Mouse (Mus musculus) midbrain, embryonic 11.5 days (tissue): ENCODE data around the gene Acbd4. TPM values are rescaled to one million over a fixed set of nuclear protein-coding genes. Genes with fewer than 3 reads are reported as not detected.

Experiments
- ATAC-seq: fragments of 200-750 bp; cut with Nextera tagmentation; 2 replicates; pipeline ENCODE4 v1.8.0; 2017; ENCODE audit warnings: moderate TSS enrichment, moderate library complexity; ENCODE audit not compliant: low FRiP score
- DNase-seq: peaks from one replicate; pipeline ENCODE4 v3.0.0; 2015; ENCODE audit warnings: low spot score; ENCODE audit errors: missing footprints
- H3K27ac ChIP-seq: fragments of 300-500 bp; sonication (generic); 2 replicates; pipeline ENCODE4 v1.5.1; 2014; ENCODE audit warnings: low read depth, low read length
- H3K27me3 ChIP-seq: fragments of 300-500 bp; sonication (generic); 2 replicates; pipeline ENCODE4 v1.6.1; 2014; ENCODE audit warnings: mild to moderate bottlenecking, low read length, moderate library complexity, mixed read lengths; ENCODE audit not compliant: control insufficient read depth, insufficient read depth
- H3K36me3 ChIP-seq: fragments of 300-500 bp; sonication (generic); 2 replicates; pipeline ENCODE4 v1.6.1; 2014; ENCODE audit warnings: mild to moderate bottlenecking, low read length, moderate library complexity, mixed read lengths; ENCODE audit not compliant: control insufficient read depth, insufficient read depth
- H3K4me1 ChIP-seq: fragments of 300-500 bp; sonication (generic); 2 replicates; pipeline ENCODE4 v1.6.1; 2014; ENCODE audit warnings: low read length; ENCODE audit not compliant: control insufficient read depth, insufficient read depth
- H3K4me2 ChIP-seq: fragments of 300-500 bp; sonication (generic); 2 replicates; pipeline ENCODE4 v1.6.1; 2014; ENCODE audit warnings: mild to moderate bottlenecking, moderate library complexity
- H3K4me3 ChIP-seq: fragments of 300-500 bp; sonication (generic); 2 replicates; pipeline ENCODE4 v1.5.1; 2014; ENCODE audit warnings: low read depth, low read length
- H3K9ac ChIP-seq: fragments of 300-500 bp; sonication (generic); 2 replicates; pipeline ENCODE4 v1.6.1; 2014; ENCODE audit warnings: low read length
- H3K9me3 ChIP-seq: fragments of 300-500 bp; sonication (generic); 2 replicates; pipeline ENCODE4 v1.6.1; 2016; ENCODE audit warnings: low read length; ENCODE audit not compliant: control insufficient read depth
- WGBS: fragments of 180-500 bp; shearing (Covaris S2); extraction: QIAGEN DNeasy Blood & Tissue Kit; methylation state at CpG from one replicate; pipeline ENCODE4 v1.1.7; 2014; 5-methylcytosine and 5-hydroxymethylcytosine counted together
- polyA plus RNA-seq: library from polyadenylated mRNA; unstranded; fragments of >200 nt; fragmentation: Nextera tagmentation; extraction: Ambion mirVana; gene quantifications from 2 replicates; pipeline ENCODE4 v1.2.1, GENCODE M21; 2014

The Acbd4 gene
- polyA plus RNA-seq, 1 experiment from 2014 or later: 10.5 TPM

- WGBS: 19% methylated on average over 22 of the region's 22 CpGs
- no peak for ATAC-seq
- DNase-seq: peak; percentile 91
- H3K4me2 ChIP-seq: peak overlapping the region; percentile 25; the same call in 1 of the 2 replicates
- 0 out of 2 replicates have a peak overlapping the region, but pooled peaks have one; percentile 9 for H3K9ac ChIP-seq
- no peaks in the 10 kb centered on the region for H3K36me3 ChIP-seq
- no peaks in the 10 kb centered on the region for H3K9me3 ChIP-seq
- no peak overlapping the region for H3K4me3 ChIP-seq
- H3K27me3 ChIP-seq: peaks cover 31% of the 10 kb centered on the region
- no peak overlapping the region for H3K27ac ChIP-seq
- H3K4me1 ChIP-seq: peaks cover 16% of the 10 kb centered on the region
Measured at GRCm38 (mm10) chr11:103096979-103097894, 4.2 kb upstream of the Acbd4 start.

GRCm38 (mm10) chr11:103098531-103099190, 2.8 kb upstream of the Acbd4 start:
- DNase-seq (no peak), ATAC-seq (no peak)
- Histone ChIP-seq H3K9ac (peak overlapping the region; percentile 9; the same call in 1 of the 2 replicates), H3K27me3 (peaks cover 32% of the 10 kb centered on the region), H3K4me1 (peaks cover 20% of the 10 kb centered on the region), H3K36me3 (no peaks in the 10 kb centered on the region), H3K27ac (no peak overlapping the region), H3K4me3 (no peak overlapping the region), H3K9me3 (no peaks in the 10 kb centered on the region), H3K4me2 (no peak overlapping the region)
- 70% methylated on average over 11 of the region's 11 CpGs for WGBS

- Histone ChIP-seq H3K9me3 (no peaks in the 10 kb centered on the region), H3K36me3 (no peaks in the 10 kb centered on the region), H3K9ac (no peak overlapping the region), H3K27me3 (peaks cover 32% of the 10 kb centered on the region), H3K4me2 (no peak overlapping the region), H3K4me3 (no peak overlapping the region), H3K27ac (no peak overlapping the region), H3K4me1 (peaks cover 20% of the 10 kb centered on the region)
- DNase-seq: no peak
- ATAC-seq: no peak
- WGBS: 51% methylated on average over 12 of the region's 12 CpGs
Measured at GRCm38 (mm10) chr11:103099352-103099940, 2.0 kb upstream of the Acbd4 start.

- H3K9ac ChIP-seq: no peak overlapping the region
- H3K27ac ChIP-seq: no peak overlapping the region
- 72% methylated on average over 8 of the region's 8 CpGs for WGBS
- no peak overlapping the region for H3K4me3 ChIP-seq
- no peaks in the 10 kb centered on the region for H3K36me3 ChIP-seq
- peaks cover 20% of the 10 kb centered on the region for H3K4me1 ChIP-seq
- no peak overlapping the region for H3K4me2 ChIP-seq
- H3K27me3 ChIP-seq: peaks cover 32% of the 10 kb centered on the region
- ATAC-seq (no peak), DNase-seq (no peak)
- no peaks in the 10 kb centered on the region for H3K9me3 ChIP-seq
Measured at GRCm38 (mm10) chr11:103100361-103100760, 1.1 kb upstream of the Acbd4 start.

GRCm38 (mm10) chr11:103101866-103102501, 502 bp downstream of the Acbd4 start:
- H3K36me3 ChIP-seq: no peaks in the 10 kb centered on the region
- peak overlapping the region; percentile 47 for H3K4me3 ChIP-seq
- peaks cover 20% of the 10 kb centered on the region for H3K4me1 ChIP-seq
- H3K27ac ChIP-seq: no peak overlapping the region
- H3K4me2 ChIP-seq: peak overlapping the region; percentile 68
- DNase-seq (peak; percentile 95), ATAC-seq (peak; percentile 19)
- peaks cover 32% of the 10 kb centered on the region for H3K27me3 ChIP-seq
- H3K9me3 ChIP-seq: no peaks in the 10 kb centered on the region
- H3K9ac ChIP-seq: peak overlapping the region; percentile 59
- WGBS: 2% methylated on average over 30 of the region's 30 CpGs

- DNase-seq: peak; percentile 100
- no peaks in the 10 kb centered on the region for H3K9me3 ChIP-seq
- 2% methylated on average over 35 of the region's 35 CpGs for whole genome bisulfite sequencing
- peaks cover 13% of the 10 kb centered on the region for H3K4me1 ChIP-seq
- H3K4me3 ChIP-seq: peak overlapping the region; percentile 47
- ATAC-seq: peak; percentile 88
- no peak overlapping the region for H3K27ac ChIP-seq
- peaks cover 32% of the 10 kb centered on the region for H3K27me3 ChIP-seq
- no peaks in the 10 kb centered on the region for H3K36me3 ChIP-seq
- H3K4me2 ChIP-seq: peak overlapping the region; percentile 68
- H3K9ac ChIP-seq: peak overlapping the region; percentile 14; the same call in 1 of the 2 replicates
Measured at GRCm38 (mm10) chr11:103102725-103103349, 1.4 kb downstream of the Acbd4 start.

- Histone ChIP-seq H3K4me2 (peak overlapping the region; percentile 68), H3K27me3 (peaks cover 32% of the 10 kb centered on the region), H3K4me1 (peaks cover 13% of the 10 kb centered on the region), H3K36me3 (no peaks in the 10 kb centered on the region), H3K9ac (no peak overlapping the region), H3K9me3 (no peaks in the 10 kb centered on the region), H3K27ac (no peak overlapping the region), H3K4me3 (no peak overlapping the region)
- 54% methylated on average over 8 of the region's 8 CpGs for WGBS
- ATAC-seq: no peak
- DNase-seq: no peak
Measured at GRCm38 (mm10) chr11:103103621-103104020, 2.1 kb downstream of the Acbd4 start.

- Histone ChIP-seq H3K4me1 (peaks cover 13% of the 10 kb centered on the region), H3K9ac (no peak overlapping the region), H3K27ac (no peak overlapping the region), H3K4me3 (no peak overlapping the region), H3K4me2 (no peak overlapping the region), H3K27me3 (peaks cover 29% of the 10 kb centered on the region), H3K9me3 (no peaks in the 10 kb centered on the region), H3K36me3 (no peaks in the 10 kb centered on the region)
- 78% methylated on average over 7 of the region's 7 CpGs for WGBS
- DNase-seq (no peak), ATAC-seq (no peak)
Measured at GRCm38 (mm10) chr11:103104469-103104868, 3.0 kb downstream of the Acbd4 start.
